Mouse (Mus musculus) right cerebral cortex, postnatal 36 days (tissue): ENCODE data around the gene Slc9a3r2.
A peak's percentile ranks its signal among the peaks of the same experiment; 100 is the strongest.

Experiments
- DNase-seq, 2 experiments: peaks; one replicate each; pipeline ENCODE4 v3.0.0; 2022; ENCODE audit warnings: low spot score in 2 of 2, mixed read lengths in 1 of 2

Gene Slc9a3r2

GRCm38 (mm10) chr17:24636781-24637481, 13.2 kb downstream of the Slc9a3r2 start:
- no peak for DNase-seq

- DNase-seq: no peak
Measured at GRCm38 (mm10) chr17:24635694-24636093, 14.4 kb downstream of the Slc9a3r2 start.

- DNase-seq: peak; percentile 44 to 52
Measured at GRCm38 (mm10) chr17:24635024-24635423, 15.1 kb downstream of the Slc9a3r2 start.

- no peak for DNase-seq
Measured at GRCm38 (mm10) chr17:24633831-24634230, 16.3 kb downstream of the Slc9a3r2 start.

- DNase-seq: no peak
Measured at GRCm38 (mm10) chr17:24632813-24633449, 17.2 kb downstream of the Slc9a3r2 start.

GRCm38 (mm10) chr17:24632167-24632812, 17.8 kb downstream of the Slc9a3r2 start, which contains the start of the genes Tsc2 and Nthl1:
TSS of gene Tsc2 (minus strand) at chr17:24632630.
TSS of gene Nthl1 (plus strand) at chr17:24632680.
- peak; percentile 78 to 81 for DNase-seq

GRCm38 (mm10) chr17:24630072-24630471, 20.1 kb downstream of the Slc9a3r2 start:
- DNase-seq: no peak

- DNase-seq: peak in 1 of 2 experiments; percentile 56
Measured at GRCm38 (mm10) chr17:24628646-24629045, 21.5 kb downstream of the Slc9a3r2 start.

- DNase-seq: no peak
Measured at GRCm38 (mm10) chr17:24625472-24625871, 24.7 kb downstream of the Slc9a3r2 start.

GRCm38 (mm10) chr17:24617561-24618194, 32.4 kb downstream of the Slc9a3r2 start:
- no peak for DNase-seq

GRCm38 (mm10) chr17:24610711-24611110, 39.4 kb downstream of the Slc9a3r2 start:
- no peak for DNase-seq

GRCm38 (mm10) chr17:24608874-24609273, 41.3 kb downstream of the Slc9a3r2 start:
- no peak for DNase-seq

GRCm38 (mm10) chr17:24608370-24608769, 41.8 kb downstream of the Slc9a3r2 start:
- no peak for DNase-seq

- no peak for DNase-seq
Measured at GRCm38 (mm10) chr17:24604557-24604956, 45.6 kb downstream of the Slc9a3r2 start.

- no peak for DNase-seq
Measured at GRCm38 (mm10) chr17:24603961-24604360, 46.2 kb downstream of the Slc9a3r2 start.

GRCm38 (mm10) chr17:24600502-24600901, 49.6 kb downstream of the Slc9a3r2 start:
- no peak for DNase-seq

GRCm38 (mm10) chr17:24597989-24598388, 52.1 kb downstream of the Slc9a3r2 start:
- DNase-seq: no peak

- no peak for DNase-seq
Measured at GRCm38 (mm10) chr17:24596471-24597183, 53.5 kb downstream of the Slc9a3r2 start.

GRCm38 (mm10) chr17:24596073-24596466, 54.1 kb downstream of the Slc9a3r2 start:
- no peak for DNase-seq

- no peak for DNase-seq
Measured at GRCm38 (mm10) chr17:24595126-24596072, 54.7 kb downstream of the Slc9a3r2 start.
